Mouse (Mus musculus): ENCODE results near the gene Tyms. TPM values are rescaled to one million over a fixed set of nuclear protein-coding genes. Genes with fewer than 3 reads are reported as not detected.
A peak's percentile ranks its signal among the peaks of the same experiment; 100 is the strongest.
"Not testable (repeated sequence)": the region's sequence is repeated elsewhere in the genome, so short reads cannot be mapped to it uniquely, and the experiment has no call there.

Tyms gene
- polyA plus RNA-seq, 1 experiment: 3.9 TPM

GRCm38 (mm10) chr5:30104339-30104738 is 30.9 kb upstream of the Tyms start:
- peak in 1 of 2 experiments; percentile 68 for DNase-seq (ENCODE audit: extremely low spot score in 1 of 2, low spot score in 1 of 2)

- DNase-seq (ENCODE audit: extremely low spot score in 1 of 2, low spot score in 1 of 2): no peak
These were observed 29.9 kb upstream of the Tyms start for GRCm38 (mm10) chr5:30103340-30103739.

GRCm38 (mm10) chr5:30098260-30098659 is 24.8 kb upstream of the Tyms start:
- DNase-seq (ENCODE audit: extremely low spot score in 1 of 2, low spot score in 1 of 2): no peak

GRCm38 (mm10) chr5:30095731-30096130 is 22.3 kb upstream of the Tyms start:
- DNase-seq (ENCODE audit: extremely low spot score in 1 of 2, low spot score in 1 of 2): no peak

GRCm38 (mm10) chr5:30094399-30094798 is 21.0 kb upstream of the Tyms start:
- no peak for DNase-seq (ENCODE audit: extremely low spot score in 1 of 2, low spot score in 1 of 2)

GRCm38 (mm10) chr5:30092701-30093100 is 19.3 kb upstream of the Tyms start:
- DNase-seq (ENCODE audit: extremely low spot score in 1 of 2, low spot score in 1 of 2): no peak

- DNase-seq (ENCODE audit: extremely low spot score in 1 of 2, low spot score in 1 of 2): no peak
These were observed 1.0 kb downstream of the Tyms start for GRCm38 (mm10) chr5:30072377-30072776.

GRCm38 (mm10) chr5:30071677-30072076 is 1.7 kb downstream of the Tyms start:
- no peak for DNase-seq (ENCODE audit: extremely low spot score in 1 of 2, low spot score in 1 of 2)

- no peak for DNase-seq (ENCODE audit: extremely low spot score in 1 of 2, low spot score in 1 of 2)
These were observed 5.7 kb downstream of the Tyms start for GRCm38 (mm10) chr5:30067726-30068125.

- not testable (repeated sequence) for DNase-seq (ENCODE audit: extremely low spot score in 1 of 2, low spot score in 1 of 2)
These were observed 13.8 kb downstream of the Tyms start for GRCm38 (mm10) chr5:30059607-30060006.

GRCm38 (mm10) chr5:30058216-30058731 is 15.1 kb downstream of the Tyms start:
- DNase-seq (ENCODE audit: extremely low spot score in 1 of 2, low spot score in 1 of 2): no peak

GRCm38 (mm10) chr5:30039841-30040240 is 33.6 kb downstream of the Tyms start:
- not testable (repeated sequence) for DNase-seq (ENCODE audit: extremely low spot score in 1 of 2, low spot score in 1 of 2)

- not testable (repeated sequence) for DNase-seq (ENCODE audit: extremely low spot score in 1 of 2, low spot score in 1 of 2)
These were observed 34.1 kb downstream of the Tyms start for GRCm38 (mm10) chr5:30039324-30039723.

- DNase-seq (ENCODE audit: extremely low spot score in 1 of 2, low spot score in 1 of 2): not testable (repeated sequence)
These were observed 36.3 kb downstream of the Tyms start for GRCm38 (mm10) chr5:30037111-30037510.

- DNase-seq (ENCODE audit: extremely low spot score in 1 of 2, low spot score in 1 of 2): not testable (repeated sequence)
These were observed 37.6 kb downstream of the Tyms start for GRCm38 (mm10) chr5:30035862-30036261.

GRCm38 (mm10) chr5:30014580-30014979 is 58.8 kb downstream of the Tyms start:
- DNase-seq (ENCODE audit: extremely low spot score in 1 of 2, low spot score in 1 of 2): peak in 1 of 2 experiments; percentile 42

GRCm38 (mm10) chr5:30012726-30013503 is 60.5 kb downstream of the Tyms start, which contains the start of gene Il6:
Gene Il6 (plus strand): TSS chr5:30013114.
- peak; percentile 73 to 94 for DNase-seq (ENCODE audit: extremely low spot score in 1 of 2, low spot score in 1 of 2)

Other genes starting within 250 kb of the Tyms start
- 0.10 and 0.25 TPM in 2 replicates for gene Il6, start 60.5 kb downstream of the Tyms start, polyA plus RNA-seq (2012; rRNA removed)
- gene Garem2, start 31.5 kb upstream of the Tyms start, polyA plus RNA-seq (2012; rRNA removed): 15.0 and 17.5 TPM in 2 replicates
- gene 3110082J24Rik, start 32.5 kb upstream of the Tyms start, polyA plus RNA-seq (2012; rRNA removed): 4.3 and 4.6 TPM in 2 replicates
- gene Hadha, start 81.5 kb upstream of the Tyms start, polyA plus RNA-seq (2012; rRNA removed): 67.4 and 74.4 TPM in 2 replicates
- 101 and 103 TPM in 2 replicates for gene Hadhb, start 81.6 kb upstream of the Tyms start, polyA plus RNA-seq (2012; rRNA removed)
- gene Adgrf3, start 132.1 kb upstream of the Tyms start, polyA plus RNA-seq (2012; rRNA removed): not detected in 2 replicates
- gene Selenoi, start 159.0 kb upstream of the Tyms start, polyA plus RNA-seq (2012; rRNA removed): 27.6 and 29.0 TPM in 2 replicates
- 8.8 and 11.5 TPM in 2 replicates for gene Drc1, start 207.8 kb upstream of the Tyms start, polyA plus RNA-seq (2012; rRNA removed)